Mouse (Mus musculus): ENCODE data around the gene Ttc32.

- no peak for TF ChIP-seq CTCF (IDR thresholded peaks at IDR 0.05; ENCODE audit: control insufficient read depth, insufficient read depth, insufficient replicate concordance, low read depth, low read length)
- TF ChIP-seq POLR2A (IDR thresholded peaks at IDR 0.05; ENCODE audit: control insufficient read depth, low read depth, low read length) = no peak
These were observed 3.0 kb upstream of the Ttc32 start for GRCm38 (mm10) chr12:9026843-9027242.
